Comparison of ENCODE assay signal across 8 mouse cellular contexts in the genomic region with DNA sequence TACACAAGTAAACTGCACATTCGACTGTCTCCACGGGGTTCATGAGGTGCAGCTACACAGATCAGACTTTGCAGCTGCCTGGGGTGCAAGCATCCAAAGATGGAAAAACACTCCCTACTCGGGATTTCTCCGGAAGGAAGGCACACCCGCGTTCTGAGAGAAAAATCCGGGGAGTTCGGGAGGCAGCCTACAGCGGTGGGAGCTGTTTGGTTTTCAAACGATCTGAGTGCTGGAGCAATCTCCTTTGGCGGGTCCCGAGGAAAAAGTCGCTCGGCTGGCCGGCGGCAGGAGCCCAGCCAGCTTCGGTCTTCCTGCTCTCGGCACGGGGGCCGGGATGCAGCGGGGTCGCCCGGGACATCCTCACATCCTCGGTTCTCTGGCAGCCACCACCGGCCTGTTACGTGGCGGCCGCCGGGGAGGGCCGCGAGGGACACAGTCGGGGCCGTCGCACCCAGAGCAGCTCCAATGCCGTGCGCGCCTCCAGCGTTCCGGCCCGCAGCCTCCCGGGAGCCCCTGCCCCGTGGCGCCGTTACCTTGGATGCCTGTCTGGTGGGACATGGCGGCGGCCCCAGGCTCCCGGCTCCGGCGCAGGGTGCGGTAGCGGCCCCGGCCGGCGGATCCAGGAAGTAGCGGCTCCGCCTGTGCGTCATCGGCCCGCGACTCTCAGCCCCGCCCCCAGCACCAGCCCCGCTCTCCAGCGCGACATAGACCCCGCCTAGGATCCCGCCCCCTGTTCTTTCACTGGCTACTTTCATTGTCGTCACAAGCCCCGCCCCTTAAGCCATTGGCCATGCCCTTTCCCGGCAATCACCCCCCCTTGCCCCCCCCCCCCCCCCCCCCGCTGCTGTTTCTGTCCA. TPM values are rescaled to one million over a fixed set of nuclear protein-coding genes. Genes with fewer than 3 reads are reported as not detected.
DNase-seq lines count a peak whose midpoint lies in the region; ATAC-seq lines count a peak whose summit lies in the region.

A gene (minus strand): TSS at position 671 of the 857 bp plus-strand sequence.

- under 1% methylated on average over 65 of the region's 70 CpGs for WGBS in hindbrain, embryonic 11.5 days

- DNase-seq in Muller cell, postnatal 12 days (ENCODE audit: inconsistent ontology term): peak; percentile 98
- DNase-seq in cerebellum, adult 9-11 months: peak; percentile 98
- DNase-seq in frontal cortex, adult 2 months (ENCODE audit: extremely low spot score in 1 of 2, low spot score in 1 of 2): peak; percentile 95 to 98
- DNase-seq in hindbrain, embryonic 11.5 days (ENCODE audit: low spot score): peak; percentile 98
- peak; percentile 98 to 99 for DNase-seq in layer of hippocampus, postnatal 10 days (ENCODE audit: low spot score in 2 of 2)
- peak; percentile 99 for DNase-seq in lung, postnatal 10 days
- DNase-seq in ovary, postnatal 36 days (ENCODE audit: low spot score): peak; percentile 97
- peak; percentile 99 for DNase-seq in thymus, postnatal 25 days

- no peaks in the 10 kb centered on the region for H3K36me3 ChIP-seq in hindbrain, embryonic 11.5 days (ENCODE audit: control insufficient read depth, insufficient read depth, low read length)

- peak within 1 kb of the TSS; percentile 89 for H3K4me3 ChIP-seq in hindbrain, embryonic 11.5 days (ENCODE audit: low read depth, low read length)

- no peaks in the 10 kb centered on the region for H3K27me3 ChIP-seq in hindbrain, embryonic 11.5 days (ENCODE audit: control insufficient read depth, insufficient read depth, low read length)

- no peaks in the 10 kb centered on the region for H3K4me1 ChIP-seq in hindbrain, embryonic 11.5 days (replicated peaks; ENCODE audit: control insufficient read depth, insufficient read depth, low read length)

- peak; percentile 99 for ATAC-seq in hindbrain, embryonic 11.5 days (ENCODE audit: low FRiP score)

- no peaks in the 10 kb centered on the region for H3K9me3 ChIP-seq in hindbrain, embryonic 11.5 days (ENCODE audit: control insufficient read depth, low read length)

- H3K9ac ChIP-seq in hindbrain, embryonic 11.5 days (ENCODE audit: low read depth, low read length): peak within 1 kb of the TSS; percentile 94

- H3K27ac ChIP-seq in hindbrain, embryonic 11.5 days (ENCODE audit: low read depth, low read length): peak within 1 kb of the TSS; percentile 70

- H3K4me2 ChIP-seq in hindbrain, embryonic 11.5 days (replicated peaks; ENCODE audit: low read depth, low read length): peak within 1 kb of the TSS; percentile 71

RNA-seq across cellular contexts. Expression of the gene that starts here (rescaled TPM):
- 49.6 and 58.2 TPM in 2 replicates for polyA plus RNA-seq in frontal cortex, adult 2 months (2012; rRNA removed)
- polyA plus RNA-seq in hindbrain, embryonic 11.5 days (2014; fragmentation: Nextera tagmentation; extraction: Ambion mirVana): 113 and 115 TPM in 2 replicates
- total RNA-seq in layer of hippocampus, postnatal 10 days (2021): 10 to 100 TPM; 46.1 to 48.3 TPM

Comparison
In these comparisons a context has a peak if more than half of its experiments do, and no peak if none do; other contexts are left out.
1. Peak in every context shown above with its lines: DNase-seq, ATAC-seq, H3K4me3 ChIP-seq and H3K27ac ChIP-seq.